Mouse (Mus musculus) E14TG2a.4 (cell line): ENCODE measurements around the gene Haus8.

Source experiments
- CTCF ChIP-seq: conservative IDR thresholded peaks from 2 replicates; pipeline ENCODE4 v1.5.1; 2014; ENCODE audit warnings: low read length
- NANOG ChIP-seq: IDR thresholded peaks from 2 replicates; pipeline ENCODE4 v1.6.1; 2014; ENCODE audit warnings: borderline replicate concordance, low read length, mixed read lengths

DNA sequence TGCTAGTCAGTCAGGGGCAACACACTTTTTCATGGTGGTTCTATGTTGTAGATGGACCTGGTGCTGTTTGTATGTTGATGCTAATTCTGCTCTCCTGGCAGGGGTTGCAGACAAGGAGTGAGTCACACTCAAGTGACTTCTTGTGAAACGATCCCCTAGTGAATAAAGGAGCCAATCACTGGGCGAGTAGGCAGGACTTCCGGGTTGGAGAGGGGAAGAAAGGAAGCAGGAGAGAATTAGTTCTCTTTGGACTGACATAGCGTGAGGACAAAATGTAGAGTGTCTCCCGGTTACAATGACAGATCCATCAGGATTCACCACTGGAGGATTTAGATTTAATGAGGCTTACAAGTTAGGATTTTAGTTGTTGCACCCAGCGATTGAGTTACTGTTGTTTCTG is 37.7 kb upstream of the Haus8 start:
- no peak for TF ChIP-seq CTCF
- no peak for TF ChIP-seq NANOG
